Mouse (Mus musculus) T-cell, adult 2 months (primary cell): ENCODE results near the gene Zkscan14.

Experiments used
- DNase-seq: peaks from one replicate; pipeline ENCODE4 v3.0.0; 2022; ENCODE audit warnings: low spot score

Gene Zkscan14

GRCm38 (mm10) chr5:145202446-145202845, 778 bp upstream of the Zkscan14 start:
- DNase-seq = no peak

GRCm38 (mm10) chr5:145200387-145200786, 1.3 kb downstream of the Zkscan14 start:
- no peak for DNase-seq

DNA sequence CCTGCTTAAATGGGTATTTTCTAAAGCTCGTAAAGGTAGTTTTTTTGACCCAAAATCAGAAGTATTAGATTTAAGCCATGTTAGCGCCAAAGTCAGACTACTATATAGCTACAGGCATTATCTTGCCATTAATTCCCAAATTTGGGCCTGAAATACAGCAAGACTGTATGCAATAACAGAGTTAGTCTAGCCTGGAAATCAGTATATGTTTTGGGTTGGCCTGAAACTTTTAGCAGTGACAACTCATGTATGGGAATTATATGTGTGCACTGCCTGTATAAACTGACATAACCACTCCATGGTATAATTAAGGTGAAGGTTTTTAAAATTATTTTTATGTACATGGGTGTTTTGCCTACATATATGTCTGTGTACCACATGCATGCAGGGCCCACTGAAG, 9.7 kb downstream of the Zkscan14 start, which contains the start of gene Atp5j2:
Gene Atp5j2 (minus strand): TSS at position 101 of the 400 bp plus-strand sequence.
- no peak for DNase-seq

DNA sequence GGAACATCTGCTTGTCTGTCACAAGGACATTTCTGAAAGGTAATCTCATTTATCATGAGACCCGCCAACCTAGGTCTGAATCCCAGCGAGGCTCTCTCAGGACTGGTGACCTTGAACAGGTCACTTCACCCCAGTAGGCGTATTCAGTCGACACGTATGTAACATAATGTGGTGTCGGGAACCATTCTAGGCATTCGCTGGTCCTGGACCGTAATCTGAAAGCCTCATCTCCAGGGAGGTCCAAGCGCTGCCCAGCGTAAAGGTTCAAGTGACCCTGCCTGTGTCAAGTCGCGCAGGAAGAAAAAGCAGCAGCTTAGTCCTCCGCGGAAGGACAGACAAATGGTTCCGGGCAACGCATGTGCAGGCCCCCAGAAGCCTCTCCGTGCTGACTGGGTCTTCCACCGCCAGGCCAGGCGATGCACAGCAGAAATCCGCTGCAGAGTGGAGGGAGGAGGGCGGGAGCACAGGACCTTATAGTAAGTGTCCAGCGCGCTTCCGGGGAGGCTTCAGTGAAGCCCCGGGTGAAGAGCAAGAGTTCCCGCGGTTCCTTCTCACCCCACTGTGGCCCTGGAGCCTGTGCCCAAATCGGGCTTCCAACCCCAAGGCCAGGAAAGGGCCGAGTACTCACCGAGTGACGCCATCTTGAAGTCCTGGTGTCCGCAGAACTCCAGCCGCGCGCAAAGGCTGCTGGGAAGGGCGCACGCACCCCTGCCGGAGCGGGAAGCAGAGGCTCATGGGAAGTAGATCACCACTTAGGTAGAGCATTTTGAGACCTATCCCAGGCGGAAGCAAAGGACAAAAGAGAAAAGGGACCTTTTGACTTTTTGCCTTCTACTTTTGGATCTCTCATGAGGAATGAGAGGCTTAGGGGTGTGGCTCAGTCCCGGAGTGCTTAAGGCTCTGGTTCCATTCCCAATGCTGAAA, 10.5 kb downstream of the Zkscan14 start:
- peak; percentile 81 for DNase-seq

- DNase-seq = no peak
These were observed 11.3 kb downstream of the Zkscan14 start for GRCm38 (mm10) chr5:145190373-145190772.

- no peak for DNase-seq
These were observed 12.3 kb downstream of the Zkscan14 start for GRCm38 (mm10) chr5:145189416-145189815.

DNA sequence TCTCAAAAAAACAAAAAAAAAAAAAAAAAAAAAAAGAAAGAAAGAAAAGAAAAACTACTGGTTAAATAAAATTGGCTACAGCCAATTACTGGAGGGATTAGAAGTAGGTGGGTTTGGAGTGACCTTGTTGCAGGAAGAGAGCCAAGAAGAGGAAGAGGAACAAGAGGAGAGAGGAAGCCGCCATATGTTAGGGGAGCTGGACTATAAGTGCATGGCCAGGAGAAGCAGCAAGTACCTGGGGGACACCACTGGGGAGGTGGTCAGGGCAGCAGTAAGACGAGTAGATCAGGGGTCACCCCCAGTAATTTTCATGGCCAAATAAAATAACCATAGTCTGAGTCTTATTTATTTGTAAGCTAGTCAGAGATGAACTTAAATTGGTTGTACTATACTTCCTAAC, 16.4 kb downstream of the Zkscan14 start:
- no peak for DNase-seq

DNA sequence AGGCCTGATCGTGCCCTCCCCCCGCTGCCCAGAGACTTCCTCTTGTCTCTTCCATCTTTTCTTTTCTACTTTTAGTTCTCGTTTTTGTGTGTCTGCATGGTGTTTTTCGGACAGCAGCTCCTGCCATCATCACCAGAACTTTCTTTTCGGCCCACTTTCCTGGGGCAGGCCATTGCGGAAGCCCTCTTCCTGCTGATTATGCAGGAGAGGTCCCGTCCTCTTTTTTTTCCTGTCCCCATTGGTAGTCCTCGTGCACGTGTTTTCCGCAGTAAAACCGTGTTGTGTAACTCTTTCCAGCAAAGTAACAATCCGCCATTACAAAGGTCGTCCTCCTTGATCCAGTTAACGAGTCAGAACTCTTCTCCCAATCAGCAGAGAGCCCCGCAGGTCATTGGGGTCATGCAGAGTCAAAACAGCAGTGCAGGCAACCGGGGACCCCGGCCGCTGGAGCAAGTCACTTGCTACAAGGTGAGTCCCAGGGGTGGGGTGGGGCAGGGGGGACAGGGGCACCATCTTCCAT, 23.1 kb downstream of the Zkscan14 start:
- DNase-seq = no peak

- no peak for DNase-seq
These were observed 34.4 kb downstream of the Zkscan14 start for GRCm38 (mm10) chr5:145167306-145167661.

DNA sequence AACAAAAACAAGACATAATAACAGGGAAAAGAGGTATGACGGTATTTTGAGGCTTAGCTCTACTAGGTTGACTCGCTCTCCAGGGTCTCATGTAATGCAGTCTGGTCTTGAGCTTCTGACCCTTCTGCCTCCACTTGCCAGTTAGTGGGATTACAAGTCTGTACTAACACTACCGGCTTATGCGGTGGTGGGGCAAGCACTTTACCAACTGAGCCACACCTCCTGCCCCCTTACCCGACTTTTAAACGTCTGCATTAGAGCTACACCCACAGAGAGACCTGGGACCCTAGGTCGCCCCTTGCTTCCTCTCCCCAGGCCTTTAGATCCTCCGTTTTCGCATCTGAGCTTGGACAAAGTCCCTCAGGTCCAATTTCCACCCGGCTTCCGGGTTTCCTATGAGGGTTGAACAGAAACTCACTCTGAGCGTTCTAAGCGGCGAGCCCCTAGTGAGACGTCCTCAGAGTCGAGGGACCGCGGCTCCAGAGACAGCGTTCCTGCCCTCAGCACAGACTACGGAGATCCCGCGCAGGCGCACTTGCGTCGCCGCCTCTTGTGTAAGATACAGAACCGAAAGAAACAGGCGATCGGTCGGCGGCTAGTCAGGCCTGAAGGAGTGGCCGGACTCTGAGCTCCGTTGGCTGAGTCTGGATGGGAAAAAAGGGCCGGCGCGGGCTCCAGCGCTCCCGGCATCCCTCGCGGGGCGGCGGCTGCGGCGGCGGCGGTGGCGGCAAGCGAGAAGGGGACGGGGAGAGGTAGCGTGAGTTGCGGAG, 34.9 kb downstream of the Zkscan14 start, which contains the start of the genes Ptcd1 and Cpsf4:
Gene Ptcd1 (minus strand): TSS at position 573 of the 770 bp plus-strand sequence.
Gene Cpsf4 (plus strand): TSS at position 678 of the 770 bp plus-strand sequence.
- peak; percentile 98 for DNase-seq

- no peak for DNase-seq
These were observed 36.5 kb downstream of the Zkscan14 start for GRCm38 (mm10) chr5:145165184-145165583.

DNA sequence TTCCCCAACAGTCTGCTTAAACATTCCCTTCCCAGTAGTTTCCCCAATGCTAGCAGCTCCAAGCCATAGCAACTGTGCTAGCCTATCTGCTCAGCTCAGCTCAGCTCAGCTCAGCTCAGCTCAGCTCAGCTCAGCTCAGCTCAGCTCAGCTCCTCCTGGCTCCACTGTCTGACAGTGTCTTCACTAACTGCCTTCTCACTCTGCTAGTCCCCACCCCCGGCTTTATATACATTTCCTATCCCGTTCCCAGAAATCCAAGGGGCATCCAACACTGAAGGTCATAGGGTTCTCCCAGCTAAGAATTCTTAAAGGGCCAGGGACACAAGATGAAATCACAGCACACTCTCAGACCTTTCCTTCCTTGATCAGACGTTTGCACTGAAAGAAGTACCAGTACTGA, 37.0 kb downstream of the Zkscan14 start:
- no peak for DNase-seq

DNA sequence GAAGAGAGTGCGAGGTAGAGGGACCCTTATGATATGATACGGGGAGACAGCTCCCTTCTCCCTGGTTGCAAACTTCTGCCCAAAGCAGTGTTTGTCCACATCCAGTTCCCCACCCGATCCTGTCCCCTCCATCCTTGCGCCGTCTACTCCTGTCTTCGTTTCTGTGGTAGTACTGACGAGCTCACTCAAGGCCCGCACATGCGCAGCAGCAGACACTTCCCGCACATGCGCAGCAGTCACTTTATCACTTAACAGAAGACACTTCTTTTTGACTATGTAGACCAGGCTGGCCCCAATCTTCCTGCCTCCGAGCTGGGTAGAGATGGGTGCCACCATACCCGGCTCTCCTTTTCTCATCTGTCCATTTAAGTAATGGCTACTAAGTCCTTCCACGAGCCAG, 40.3 kb downstream of the Zkscan14 start:
- DNase-seq = no peak

GRCm38 (mm10) chr5:145152690-145153089, 49.0 kb downstream of the Zkscan14 start:
- DNase-seq = no peak

DNA sequence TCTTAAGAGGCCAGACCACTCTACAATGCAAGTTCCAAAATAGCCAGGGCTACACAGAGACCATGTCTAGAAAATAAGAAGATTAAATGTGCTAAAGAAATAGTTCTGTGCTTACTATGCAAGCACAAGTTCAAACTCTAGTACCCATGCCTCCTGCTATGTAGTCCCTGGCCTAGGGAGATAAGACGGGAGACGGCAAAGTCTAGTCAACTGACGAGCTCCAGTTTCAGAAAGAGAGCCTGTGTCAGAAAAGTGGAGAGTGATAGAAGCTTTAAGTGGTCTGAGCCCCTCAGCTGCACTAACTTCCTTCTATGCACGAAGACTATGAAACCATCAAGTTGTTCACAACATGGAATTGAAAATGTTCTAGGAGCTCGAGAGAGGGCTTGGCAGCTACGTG, 52.4 kb downstream of the Zkscan14 start:
- no peak for DNase-seq

DNA sequence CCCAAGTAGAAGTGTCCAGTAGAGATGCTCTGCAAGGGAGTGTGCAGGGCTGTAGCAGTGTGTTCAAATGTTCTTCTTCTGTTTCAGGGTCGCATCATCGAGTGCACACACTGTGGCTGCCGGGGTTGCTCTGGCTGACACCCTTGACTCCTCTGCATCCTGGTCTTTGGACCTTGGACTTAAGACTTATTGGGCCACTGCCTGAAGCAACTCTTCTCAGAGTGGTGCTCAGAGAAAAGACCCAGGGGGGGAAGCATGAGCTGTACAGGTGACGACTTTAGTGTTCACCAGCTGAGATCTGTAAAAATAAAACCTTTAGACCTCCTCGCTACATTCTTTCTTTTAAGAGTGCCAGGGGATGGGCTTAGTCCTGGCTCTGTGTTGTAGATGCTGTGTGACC, 53.9 kb downstream of the Zkscan14 start:
- no peak for DNase-seq
